9 mouse cellular contexts compared by ENCODE assay signal in the genomic region with DNA sequence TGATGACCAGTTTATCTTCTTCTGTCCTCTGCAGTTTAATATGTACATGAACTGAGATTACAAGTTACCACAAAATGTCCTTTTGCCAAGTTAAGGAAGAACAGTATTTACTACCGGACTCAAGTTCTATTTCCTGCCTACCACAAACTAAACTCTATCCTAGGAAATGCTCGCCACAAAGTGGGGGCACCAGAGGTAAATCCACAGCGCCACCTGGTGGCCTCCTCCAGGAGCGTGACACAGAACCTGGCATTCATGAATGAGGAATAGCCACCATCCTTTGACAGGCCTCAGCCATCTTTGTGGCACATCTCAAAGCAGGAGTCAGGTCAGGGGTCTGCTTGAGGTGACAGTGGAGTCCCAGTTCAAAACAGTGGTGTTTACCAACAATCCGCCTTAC. TPM values are rescaled to one million over a fixed set of nuclear protein-coding genes. Genes with fewer than 3 reads are reported as not detected.
A peak's percentile ranks its signal among the peaks of the same experiment; 100 is the strongest.
DNase-seq lines count a peak whose midpoint lies in the region; ATAC-seq and TF ChIP-seq lines count a peak whose summit lies in the region.
"Had no signal": no experiment of that assay in that cellular context is flagged by ENCODE, and none has a peak within 500 bp of the region (broad histone marks: within the 10 kb centered on the region; RNA-seq: fewer than 3 reads in every experiment).

No protein-coding gene starts in this region.

- H3K27me3 ChIP-seq in G1E (ENCODE audit: insufficient read depth, low read length), result no peaks in the 10 kb centered on the region
- H3K27me3 ChIP-seq in heart, embryonic 16.5 days (ENCODE audit: control insufficient read depth, insufficient read depth, low read length), result no peaks in the 10 kb centered on the region
- no peaks in the 10 kb centered on the region for H3K27me3 ChIP-seq in lung, embryonic 16.5 days (ENCODE audit: control insufficient read depth, insufficient read depth, low read depth, low read length)

- ATAC-seq in G1E (ENCODE audit: extremely low read depth, insufficient number of reproducible peaks, low FRiP score, poor library complexity, severe bottlenecking), result peak; percentile 22; the same call in 1 of the 2 replicates
- ATAC-seq in erythroid progenitor cell, adult 5-6 weeks (replicated peaks; ENCODE audit: low FRiP score, poor library complexity, severe bottlenecking), result peak; percentile 67
- ATAC-seq in heart, embryonic 16.5 days (replicated peaks; ENCODE audit: extremely low read depth, insufficient read depth, low FRiP score), result peak; percentile 37
- ATAC-seq in lung, embryonic 16.5 days (ENCODE audit: low read depth), result peak; percentile 49; the same call in 1 of the 2 replicates

- H3K9me3 ChIP-seq in G1E (replicated peaks), result no peaks in the 10 kb centered on the region
- no peaks in the 10 kb centered on the region for H3K9me3 ChIP-seq in heart, embryonic 16.5 days (replicated peaks; ENCODE audit: control insufficient read depth, low read length)
- no peaks in the 10 kb centered on the region for H3K9me3 ChIP-seq in lung, embryonic 16.5 days (ENCODE audit: control insufficient read depth, low read length)

- no peak for TF ChIP-seq POLR2A in brain, embryonic 14.5 days (IDR thresholded peaks at IDR 0.05; ENCODE audit: borderline replicate concordance, extremely low read depth, insufficient read depth, insufficient read length, poor library complexity, severe bottlenecking)

- 19% methylated on average over 5 of the region's 5 CpGs for WGBS in heart, embryonic 16.5 days
- WGBS in lung, embryonic 16.5 days, result 17% methylated on average over 5 of the region's 5 CpGs

- no peak overlapping the region for H3K4me2 ChIP-seq in heart, embryonic 16.5 days (ENCODE audit: low read depth, low read length)
- no peak overlapping the region for H3K4me2 ChIP-seq in lung, embryonic 16.5 days (ENCODE audit: low read depth, low read length)

- TF ChIP-seq CTCF in G1E (IDR thresholded peaks at IDR 0.05; ENCODE audit: low read depth, low read length), result peak; percentile 74
- TF ChIP-seq CTCF in brain, embryonic 14.5 days (IDR thresholded peaks at IDR 0.05; ENCODE audit: borderline replicate concordance, extremely low read depth, insufficient read depth, insufficient read length), result peak; percentile 91

- H3K4me3 ChIP-seq in G1E (ENCODE audit: low read depth, low read length), result no peak overlapping the region
- H3K4me3 ChIP-seq in heart, embryonic 16.5 days (ENCODE audit: low read length), result no peak overlapping the region
- no peak overlapping the region for H3K4me3 ChIP-seq in lung, embryonic 16.5 days (ENCODE audit: low read length)

- DNase-seq in G1E (ENCODE audit: low spot score), result peak; percentile 47
- DNase-seq in brain, embryonic 14.5 days (ENCODE audit: low read depth), result peak; percentile 82
- DNase-seq in layer of hippocampus, adult 11-12 months (ENCODE audit: low spot score), result peak; percentile 61
- peak; percentile 50 for DNase-seq in retina, adult 2 months (ENCODE audit: low read depth, low spot score)
- peak; percentile 75 for DNase-seq in thymus, postnatal 25 days

- no peak overlapping the region for H3K9ac ChIP-seq in heart, embryonic 16.5 days (ENCODE audit: low read length)
- H3K9ac ChIP-seq in lung, embryonic 16.5 days (ENCODE audit: low read length), result no peak overlapping the region

- peaks cover 6% of the 10 kb centered on the region; the same call in 1 of the 2 replicates for H3K4me1 ChIP-seq in G1E (ENCODE audit: insufficient read depth, low read depth, low read length)
- H3K4me1 ChIP-seq in heart, embryonic 16.5 days (ENCODE audit: control insufficient read depth, insufficient read depth, low read length), result peaks cover 4% of the 10 kb centered on the region
- H3K4me1 ChIP-seq in lung, embryonic 16.5 days (replicated peaks; ENCODE audit: control insufficient read depth, insufficient read depth, low read length), result no peaks in the 10 kb centered on the region

- H3K36me3 ChIP-seq in G1E (replicated peaks), result peaks cover 55% of the 10 kb centered on the region
- H3K36me3 ChIP-seq in heart, embryonic 16.5 days (ENCODE audit: control insufficient read depth, insufficient read depth), result peaks cover 9% of the 10 kb centered on the region
- peaks cover 13% of the 10 kb centered on the region for H3K36me3 ChIP-seq in lung, embryonic 16.5 days (ENCODE audit: control insufficient read depth, insufficient read depth, low read length)

- no peak overlapping the region for H3K27ac ChIP-seq in heart, embryonic 16.5 days (ENCODE audit: low read length)
- no peak overlapping the region for H3K27ac ChIP-seq in lung, embryonic 16.5 days (ENCODE audit: low read length)
- H3K27ac ChIP-seq: macrophage had no signal

RNA-seq across cellular contexts. Expression of a gene that starts 31.9 kb away (rescaled TPM):
- total RNA-seq in G1E (2014; fragmentation: Nextera tagmentation), result 69.1 and 72.5 TPM in 2 replicates
- 194 and 265 TPM in 2 replicates for total RNA-seq in G1E (2017)
- polyA plus RNA-seq in G1E (2012), result 11.7 and 59.3 TPM in 2 replicates
- polyA plus RNA-seq in brain, embryonic 14.5 days (2012; rRNA removed), result 162 and 194 TPM in 2 replicates
- 54.8 and 67.9 TPM in 2 replicates for total RNA-seq in erythroid progenitor cell, adult 5-6 weeks (2015; ENCODE audit: low replicate concordance)
- 65.8 and 82.7 TPM in 2 replicates for total RNA-seq in erythroid progenitor cell, adult 5-6 weeks (2017; ENCODE audit: low replicate concordance)
- 180 and 200 TPM in 2 replicates for polyA plus RNA-seq in heart, embryonic 16.5 days (2015; fragmentation: Nextera tagmentation; extraction: Ambion mirVana)
- 250 and 259 TPM in 2 replicates for polyA plus RNA-seq in lung, embryonic 16.5 days (2015; fragmentation: Nextera tagmentation; extraction: Ambion mirVana)

RNA-seq across cellular contexts. Expression of a gene that starts 32.0 kb away (rescaled TPM):
- total RNA-seq in G1E (2014; fragmentation: Nextera tagmentation) (176 and 189 TPM in 2 replicates), G1E (2017) (64.7 and 66.5 TPM in 2 replicates)
- polyA plus RNA-seq in G1E (2012), result 9.8 and 11.9 TPM in 2 replicates
- polyA plus RNA-seq in brain, embryonic 14.5 days (2012; rRNA removed), result 83.0 and 101 TPM in 2 replicates
- 66.7 and 82.2 TPM in 2 replicates for total RNA-seq in erythroid progenitor cell, adult 5-6 weeks (2015; ENCODE audit: low replicate concordance)
- total RNA-seq in erythroid progenitor cell, adult 5-6 weeks (2017; ENCODE audit: low replicate concordance), result 44.2 and 47.7 TPM in 2 replicates
- 25.2 and 27.3 TPM in 2 replicates for polyA plus RNA-seq in heart, embryonic 16.5 days (2015; fragmentation: Nextera tagmentation; extraction: Ambion mirVana)
- polyA plus RNA-seq in lung, embryonic 16.5 days (2015; fragmentation: Nextera tagmentation; extraction: Ambion mirVana), result 46.9 and 47.3 TPM in 2 replicates

RNA-seq across cellular contexts. Expression of a gene that starts 59.4 kb away (rescaled TPM):
- 102 and 105 TPM in 2 replicates for total RNA-seq in G1E (2014; fragmentation: Nextera tagmentation)
- 156 and 179 TPM in 2 replicates for total RNA-seq in G1E (2017)
- 230 and 314 TPM in 2 replicates for polyA plus RNA-seq in G1E (2012)
- polyA plus RNA-seq in brain, embryonic 14.5 days (2012; rRNA removed), result 35.0 and 43.8 TPM in 2 replicates
- total RNA-seq in erythroid progenitor cell, adult 5-6 weeks (2015; ENCODE audit: low replicate concordance), result 8.8 and 9.7 TPM in 2 replicates
- 8.4 and 10.5 TPM in 2 replicates for total RNA-seq in erythroid progenitor cell, adult 5-6 weeks (2017; ENCODE audit: low replicate concordance)
- polyA plus RNA-seq in heart, embryonic 16.5 days (2015; fragmentation: Nextera tagmentation; extraction: Ambion mirVana), result 23.8 and 35.1 TPM in 2 replicates
- polyA plus RNA-seq in lung, embryonic 16.5 days (2015; fragmentation: Nextera tagmentation; extraction: Ambion mirVana), result 29.6 and 33.6 TPM in 2 replicates
